Mouse (Mus musculus) liver, embryonic 15.5 days (tissue): Measurements from ENCODE around the gene Ryr3. TPM values are rescaled to one million over a fixed set of nuclear protein-coding genes. Genes with fewer than 3 reads are reported as not detected.

Experiments
- ATAC-seq: fragments of 200-750 bp; cut with Nextera tagmentation; 2 replicates; pipeline ENCODE4 v1.8.0; 2017; ENCODE audit warnings: moderate number of reproducible peaks, mild to moderate bottlenecking, moderate library complexity; ENCODE audit not compliant: insufficient read depth
- H3K27ac ChIP-seq: fragments of 300-500 bp; sonication (generic); replicated peaks from 2 replicates; pipeline ENCODE4 v1.5.1; 2015; ENCODE audit warnings: mild to moderate bottlenecking, inconsistent platforms
- H3K27me3 ChIP-seq: fragments of 300-500 bp; sonication (generic); 2 replicates; pipeline ENCODE4 v1.6.1; 2015; ENCODE audit warnings: mild to moderate bottlenecking, inconsistent platforms
- H3K36me3 ChIP-seq: fragments of 300-500 bp; sonication (generic); replicated peaks from 2 replicates; pipeline ENCODE4 v1.6.1; 2015; ENCODE audit warnings: moderate library complexity, mild to moderate bottlenecking, inconsistent platforms
- H3K4me1 ChIP-seq: fragments of 300-500 bp; sonication (generic); replicated peaks from 2 replicates; pipeline ENCODE4 v1.6.1; 2015; ENCODE audit warnings: inconsistent platforms
- H3K4me2 ChIP-seq: fragments of 300-500 bp; sonication (generic); 2 replicates; pipeline ENCODE4 v1.6.1; 2015; ENCODE audit warnings: moderate library complexity, mild to moderate bottlenecking, inconsistent platforms
- H3K4me3 ChIP-seq: fragments of 300-500 bp; sonication (generic); replicated peaks from 2 replicates; pipeline ENCODE4 v1.5.1; 2015; ENCODE audit warnings: mild to moderate bottlenecking, inconsistent platforms
- H3K9ac ChIP-seq: fragments of 300-500 bp; sonication (generic); 2 replicates; pipeline ENCODE4 v1.6.1; 2015; ENCODE audit warnings: moderate library complexity, mild to moderate bottlenecking, inconsistent platforms
- H3K9me3 ChIP-seq: fragments of 300-500 bp; sonication (generic); replicated peaks from 2 replicates; pipeline ENCODE4 v1.6.1; 2016; ENCODE audit warnings: inconsistent platforms
- WGBS: fragments of 180-500 bp; shearing (Covaris S2); methylation state at CpG from one replicate; pipeline ENCODE4 v1.1.7; 2015; ENCODE audit warnings: mixed read lengths; ENCODE audit not compliant: insufficient replicate concordance; 5-methylcytosine and 5-hydroxymethylcytosine counted together
- polyA plus RNA-seq: library from polyadenylated mRNA; unstranded; fragments of >200 nt; fragmentation: Nextera tagmentation; extraction: Ambion mirVana; gene quantifications from 2 replicates; pipeline ENCODE4 v1.2.1, GENCODE M21; 2015

Ryr3 gene
- polyA plus RNA-seq, 1 experiment from 2014 or later = 0.08 TPM

DNA sequence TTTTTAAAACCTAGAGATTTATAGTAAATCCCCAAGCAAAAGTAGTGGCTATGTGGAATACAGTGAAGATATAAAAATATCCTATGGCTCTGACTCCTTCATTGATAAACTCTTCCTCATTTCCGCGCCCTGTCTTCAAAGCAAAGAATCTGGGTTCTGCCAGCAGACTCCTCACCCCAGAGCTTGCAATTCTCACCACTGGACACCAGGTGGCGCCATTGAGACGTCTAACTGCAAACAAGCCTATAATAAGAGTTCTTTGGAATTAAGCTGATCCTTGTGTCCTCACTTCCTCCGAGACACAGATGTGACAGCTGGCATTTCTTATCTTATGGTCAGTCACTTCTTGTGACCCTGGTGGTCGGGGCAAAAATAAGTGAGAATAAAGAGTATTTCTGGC lies 442.1 kb downstream of the Ryr3 start:
- H3K4me3 ChIP-seq = no peak overlapping the region
- H3K36me3 ChIP-seq = no peaks in the 10 kb centered on the region
- H3K9ac ChIP-seq = no peak overlapping the region
- no peaks in the 10 kb centered on the region for H3K4me1 ChIP-seq
- H3K9me3 ChIP-seq = no peaks in the 10 kb centered on the region
- H3K27me3 ChIP-seq = no peaks in the 10 kb centered on the region
- 14% methylated on average over 6 of the region's 6 CpGs for WGBS
- no peak overlapping the region for H3K27ac ChIP-seq
- no peak overlapping the region for H3K4me2 ChIP-seq
- ATAC-seq = no peak

DNA sequence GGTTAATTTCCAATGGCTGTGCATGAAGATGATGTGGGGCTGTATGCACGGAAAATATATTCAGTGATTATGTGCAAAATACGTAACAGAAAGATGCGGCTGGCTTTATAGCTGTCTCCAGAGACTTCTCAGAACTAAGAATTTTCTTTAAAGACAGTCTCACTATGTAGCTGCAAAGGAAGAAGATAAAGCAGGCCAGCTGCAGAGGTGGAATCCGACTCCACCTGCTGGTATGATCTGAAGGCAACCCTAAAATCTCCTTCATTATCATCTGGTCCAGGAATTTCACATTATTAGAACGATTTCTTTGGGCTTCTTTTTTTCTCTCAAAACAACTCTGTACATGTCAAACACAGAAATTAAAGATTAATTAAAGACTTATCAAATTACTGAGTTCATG lies 449.2 kb downstream of the Ryr3 start:
- no peaks in the 10 kb centered on the region for H3K36me3 ChIP-seq
- 61% methylated on average over 5 of the region's 5 CpGs for whole genome bisulfite sequencing
- no peak overlapping the region for H3K4me2 ChIP-seq
- no peak overlapping the region for H3K4me3 ChIP-seq
- no peaks in the 10 kb centered on the region for H3K27me3 ChIP-seq
- no peak overlapping the region for H3K27ac ChIP-seq
- H3K9me3 ChIP-seq = no peaks in the 10 kb centered on the region
- ATAC-seq = no peak
- H3K4me1 ChIP-seq = no peaks in the 10 kb centered on the region
- no peak overlapping the region for H3K9ac ChIP-seq

DNA sequence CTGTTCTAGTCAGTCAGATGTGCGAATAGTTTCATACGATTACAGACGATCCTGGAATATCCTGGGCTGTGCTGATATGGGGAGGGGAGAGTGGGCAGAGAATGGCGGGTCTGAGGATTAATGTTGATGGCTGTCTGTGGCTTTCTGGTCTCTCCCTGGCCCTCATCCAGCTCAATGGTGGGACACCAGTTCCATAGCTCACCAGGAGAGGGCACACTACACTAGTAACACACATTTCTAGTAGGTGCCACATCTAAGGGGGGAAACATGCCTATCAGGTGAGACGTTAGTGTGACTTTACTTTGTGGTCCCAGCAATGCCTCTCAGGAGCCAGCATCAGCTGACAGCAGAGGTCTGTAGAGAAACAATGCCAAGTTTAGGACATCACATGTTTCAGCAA lies 451.9 kb downstream of the Ryr3 start:
- Histone ChIP-seq H3K4me3 (no peak overlapping the region), H3K27ac (no peak overlapping the region), H3K4me1 (no peaks in the 10 kb centered on the region), H3K9me3 (no peaks in the 10 kb centered on the region), H3K36me3 (no peaks in the 10 kb centered on the region), H3K9ac (no peak overlapping the region), H3K4me2 (no peak overlapping the region), H3K27me3 (no peaks in the 10 kb centered on the region)
- ATAC-seq = no peak
- 28% methylated on average over 5 of the region's 5 CpGs for WGBS

DNA sequence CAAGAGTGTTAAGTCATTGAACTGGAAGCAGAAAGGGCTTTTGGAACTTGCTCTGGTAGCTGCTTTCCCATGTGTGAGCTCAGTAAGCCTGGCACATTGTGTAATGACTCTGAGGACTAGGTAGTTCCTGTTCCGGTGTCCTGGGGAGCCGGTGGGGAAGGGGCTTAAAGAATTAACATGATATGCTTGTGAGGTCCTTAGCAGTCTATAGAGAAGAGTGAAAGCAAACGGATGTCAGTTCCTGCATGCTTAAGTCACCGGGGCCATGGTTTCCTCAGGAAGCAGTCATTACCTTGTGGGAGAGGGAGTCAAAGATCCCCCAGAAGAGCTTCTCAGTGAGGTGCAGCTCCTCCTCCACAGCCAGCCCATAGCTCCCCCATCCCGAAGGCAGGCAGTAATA lies 452.6 kb downstream of the Ryr3 start:
- H3K4me2 ChIP-seq = no peak overlapping the region
- no peak overlapping the region for H3K27ac ChIP-seq
- no peaks in the 10 kb centered on the region for H3K27me3 ChIP-seq
- H3K4me3 ChIP-seq = no peak overlapping the region
- no peaks in the 10 kb centered on the region for H3K4me1 ChIP-seq
- H3K9ac ChIP-seq = no peak overlapping the region
- no peaks in the 10 kb centered on the region for H3K9me3 ChIP-seq
- ATAC-seq = no peak
- 13% methylated on average over 5 of the region's 5 CpGs for WGBS
- no peaks in the 10 kb centered on the region for H3K36me3 ChIP-seq

DNA sequence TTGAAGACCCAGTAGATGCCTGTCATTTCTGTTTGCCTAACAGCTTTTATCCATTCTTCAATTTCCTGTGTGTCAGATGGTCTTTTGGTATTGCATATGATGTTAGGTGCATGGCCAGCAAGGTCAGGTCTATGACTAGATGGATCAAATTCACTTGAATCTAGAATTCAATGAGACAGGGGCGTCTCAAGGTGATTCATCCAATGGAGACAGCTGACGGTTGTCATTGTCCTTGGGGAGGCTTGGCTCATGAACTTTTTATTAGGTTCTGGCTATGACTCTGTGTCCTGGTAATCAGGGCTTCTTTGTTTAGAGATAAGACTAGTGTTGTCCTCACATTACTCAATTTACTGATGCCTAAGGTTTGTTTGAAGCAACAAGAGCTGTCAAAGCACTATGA lies 454.9 kb downstream of the Ryr3 start:
- Histone ChIP-seq H3K4me1 (no peaks in the 10 kb centered on the region), H3K36me3 (no peaks in the 10 kb centered on the region), H3K27ac (no peak overlapping the region), H3K4me3 (no peak overlapping the region), H3K9me3 (no peaks in the 10 kb centered on the region), H3K4me2 (no peak overlapping the region), H3K27me3 (no peaks in the 10 kb centered on the region), H3K9ac (no peak overlapping the region)
- no peak for ATAC-seq
- WGBS = 65% methylated on average over 2 of the region's 2 CpGs

DNA sequence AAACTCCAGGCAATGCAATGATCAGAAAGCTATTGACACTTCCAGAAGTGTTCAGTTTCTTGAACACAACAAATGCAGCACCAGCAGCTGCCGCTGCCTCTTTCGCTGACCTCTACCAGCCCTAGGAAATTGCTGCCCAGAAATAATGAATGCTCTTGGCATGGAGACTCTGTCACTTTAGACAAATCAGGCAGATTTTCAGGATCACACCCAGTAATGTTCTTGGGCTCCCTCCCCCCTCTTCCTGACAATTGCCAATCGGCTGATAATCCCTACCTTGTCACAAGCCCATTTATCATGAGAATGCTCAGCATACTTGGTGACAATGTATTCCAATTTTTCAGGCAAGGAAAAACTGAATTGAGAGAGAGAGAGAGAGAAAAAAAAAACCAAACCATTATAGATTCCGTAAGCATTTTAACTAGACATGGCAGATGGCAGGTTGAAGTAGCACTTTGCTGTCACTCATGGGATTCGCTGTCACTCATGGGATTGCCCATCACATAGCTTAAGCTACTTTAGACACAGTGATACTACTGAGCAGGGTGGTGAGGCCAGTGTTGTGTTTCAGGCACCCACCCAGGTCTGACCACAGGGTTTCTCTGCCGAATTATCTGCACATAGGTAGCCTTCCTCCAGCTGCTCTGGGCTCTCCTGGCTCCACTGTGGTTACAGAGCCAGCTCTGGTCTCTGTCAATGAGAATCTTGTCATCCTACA lies 455.5 kb downstream of the Ryr3 start:
- H3K9ac ChIP-seq = no peak overlapping the region
- WGBS = 65% methylated on average over 6 of the region's 6 CpGs
- H3K9me3 ChIP-seq = no peaks in the 10 kb centered on the region
- H3K4me2 ChIP-seq = no peak overlapping the region
- no peaks in the 10 kb centered on the region for H3K27me3 ChIP-seq
- no peak for ATAC-seq
- no peaks in the 10 kb centered on the region for H3K4me1 ChIP-seq
- no peak overlapping the region for H3K4me3 ChIP-seq
- H3K36me3 ChIP-seq = no peaks in the 10 kb centered on the region
- H3K27ac ChIP-seq = no peak overlapping the region

DNA sequence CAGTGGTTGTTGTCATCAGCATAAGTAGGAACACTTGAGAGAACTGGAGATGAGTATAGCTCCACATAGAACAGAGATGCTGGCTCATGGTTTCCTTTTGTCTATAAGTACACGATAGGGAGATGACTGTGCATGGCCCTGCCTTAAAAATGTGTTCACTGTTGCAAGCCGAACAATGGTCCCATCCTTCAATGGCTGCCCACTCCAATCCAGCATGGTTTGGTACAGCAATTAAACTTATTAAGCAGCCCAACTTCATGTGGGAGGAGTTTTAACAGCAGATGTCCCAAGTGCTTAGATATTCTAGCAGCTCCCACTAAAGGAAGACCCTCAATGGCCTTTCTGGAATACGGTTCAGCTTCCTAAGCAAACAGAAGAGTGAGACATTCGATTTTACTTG lies 456.2 kb downstream of the Ryr3 start:
- 52% methylated on average over 4 of the region's 4 CpGs for WGBS

DNA sequence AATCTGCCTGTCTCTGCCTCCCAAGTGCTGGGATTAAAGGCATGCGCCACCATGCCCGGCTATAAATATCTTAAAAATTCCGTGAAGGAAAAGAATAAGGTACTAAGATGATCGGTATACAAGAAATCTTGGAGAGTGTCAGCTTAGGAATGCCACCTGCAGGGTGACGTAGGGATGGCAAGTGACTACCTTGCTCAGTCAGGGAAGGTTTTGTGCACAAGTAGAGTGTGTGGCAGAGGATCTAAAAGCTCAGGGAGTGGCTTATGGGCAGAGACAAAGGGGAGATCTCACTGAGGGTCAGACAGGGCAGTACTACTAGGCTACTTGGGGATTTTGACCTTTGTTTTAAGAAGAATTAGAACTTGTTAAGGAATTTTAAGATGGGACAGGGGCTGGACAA lies 457.2 kb downstream of the Ryr3 start:
- no peak overlapping the region for H3K9ac ChIP-seq
- no peaks in the 10 kb centered on the region for H3K36me3 ChIP-seq
- no peak for ATAC-seq
- H3K27me3 ChIP-seq = no peaks in the 10 kb centered on the region
- 50% methylated on average over 5 of the region's 5 CpGs for WGBS
- no peak overlapping the region for H3K4me3 ChIP-seq
- no peaks in the 10 kb centered on the region for H3K4me1 ChIP-seq
- no peak overlapping the region for H3K4me2 ChIP-seq
- H3K9me3 ChIP-seq = no peaks in the 10 kb centered on the region
- no peak overlapping the region for H3K27ac ChIP-seq

More for the DNA sequence above, 456.2 kb downstream of the Ryr3 start:
- Histone ChIP-seq H3K9me3 (no peaks in the 10 kb centered on the region), H3K27ac (no peak overlapping the region), H3K4me3 (no peak overlapping the region), H3K27me3 (no peaks in the 10 kb centered on the region), H3K4me2 (no peak overlapping the region), H3K9ac (no peak overlapping the region), H3K4me1 (no peaks in the 10 kb centered on the region), H3K36me3 (no peaks in the 10 kb centered on the region)
- ATAC-seq = no peak

DNA sequence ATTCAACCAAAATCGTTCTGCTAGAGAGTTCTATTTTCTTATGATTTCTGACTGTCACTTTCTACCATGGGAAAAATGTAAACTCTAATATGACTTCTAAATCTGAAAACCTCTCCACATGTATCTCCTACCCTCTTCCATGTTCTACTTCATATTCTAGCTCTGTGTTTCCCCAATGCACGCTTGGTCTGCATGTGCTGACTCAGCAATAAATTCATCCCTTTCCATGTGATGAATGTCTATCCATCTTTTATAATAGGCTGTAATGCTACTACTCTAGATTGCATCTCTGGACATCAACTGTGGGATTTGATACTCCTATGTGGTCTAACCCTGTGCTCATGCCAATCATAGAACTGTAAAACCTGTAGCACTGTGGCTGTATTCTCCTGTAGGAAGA lies 458.2 kb downstream of the Ryr3 start:
- Histone ChIP-seq H3K9me3 (no peaks in the 10 kb centered on the region), H3K9ac (no peak overlapping the region), H3K4me2 (no peak overlapping the region), H3K27ac (no peak overlapping the region), H3K36me3 (no peaks in the 10 kb centered on the region), H3K27me3 (no peaks in the 10 kb centered on the region), H3K4me3 (no peak overlapping the region), H3K4me1 (no peaks in the 10 kb centered on the region)
- 61% methylated on average over 2 of the region's 2 CpGs for WGBS
- ATAC-seq = no peak

DNA sequence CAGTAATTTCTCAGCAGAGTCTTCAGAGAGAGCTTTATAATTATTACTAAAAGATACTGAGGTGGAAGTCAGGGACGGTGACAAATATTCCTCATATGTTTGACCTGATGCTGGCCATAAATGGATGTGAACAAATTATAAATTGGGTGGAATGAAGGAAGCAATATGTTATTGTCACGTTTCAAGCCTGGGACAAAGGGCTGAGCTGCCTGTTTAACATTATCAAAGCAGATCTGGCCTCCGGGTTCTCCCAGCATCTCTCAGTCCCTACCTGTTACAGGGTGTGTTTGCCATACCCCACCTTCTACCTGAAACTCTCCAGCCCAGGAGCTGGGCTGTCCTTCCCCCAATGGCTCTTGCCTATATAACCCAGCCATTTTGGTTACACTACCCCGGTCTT lies 463.6 kb downstream of the Ryr3 start:
- Histone ChIP-seq H3K4me3 (no peak overlapping the region), H3K27ac (no peak overlapping the region), H3K36me3 (no peaks in the 10 kb centered on the region), H3K4me2 (no peak overlapping the region), H3K27me3 (no peaks in the 10 kb centered on the region), H3K9ac (no peak overlapping the region), H3K4me1 (no peaks in the 10 kb centered on the region), H3K9me3 (no peaks in the 10 kb centered on the region)
- WGBS = 56% methylated on average over 4 of the region's 4 CpGs
- no peak for ATAC-seq

DNA sequence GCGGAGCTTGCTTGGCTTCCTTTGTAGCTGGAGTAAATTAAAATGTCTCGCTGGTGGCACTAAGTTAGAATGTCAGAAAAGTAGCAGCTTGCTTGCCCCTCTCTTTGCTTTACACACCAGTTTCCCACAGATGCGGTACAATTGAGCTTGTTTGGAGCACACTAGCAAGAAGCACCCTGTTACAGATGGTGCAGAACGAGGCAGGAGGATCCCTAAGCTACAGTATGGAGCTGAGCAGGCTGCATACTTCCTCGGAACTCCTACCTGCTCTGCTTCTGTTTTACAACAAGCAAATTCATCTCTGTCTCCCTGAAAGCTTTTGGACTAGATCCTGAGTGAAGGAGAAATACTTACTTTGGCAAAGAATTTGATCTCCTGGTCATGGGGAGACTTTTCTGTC lies 465.5 kb downstream of the Ryr3 start:
- no peak for ATAC-seq
- H3K36me3 ChIP-seq = no peaks in the 10 kb centered on the region
- no peak overlapping the region for H3K9ac ChIP-seq
- H3K4me2 ChIP-seq = no peak overlapping the region
- WGBS = 55% methylated on average over 5 of the region's 5 CpGs
- no peaks in the 10 kb centered on the region for H3K4me1 ChIP-seq
- no peaks in the 10 kb centered on the region for H3K27me3 ChIP-seq
- H3K27ac ChIP-seq = no peak overlapping the region
- H3K4me3 ChIP-seq = no peak overlapping the region
- H3K9me3 ChIP-seq = no peaks in the 10 kb centered on the region

DNA sequence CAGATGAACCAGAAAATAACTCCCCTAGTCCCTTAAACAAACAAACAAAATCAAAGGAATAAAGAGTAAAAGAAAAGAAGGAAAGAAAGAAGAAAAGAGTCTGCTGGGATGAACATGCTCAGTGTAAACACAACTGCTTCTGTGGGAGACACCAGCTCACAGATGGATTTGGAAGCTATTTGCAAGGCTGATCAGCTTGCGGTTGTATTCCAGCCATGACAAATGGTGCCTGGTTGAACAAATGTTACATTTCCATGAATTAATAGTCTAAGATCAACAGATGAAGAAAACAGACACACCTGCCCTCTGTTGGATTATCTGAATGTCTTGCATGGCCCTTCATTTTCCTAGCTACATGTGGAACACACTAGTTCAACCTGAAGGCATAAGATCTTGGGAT lies 468.4 kb downstream of the Ryr3 start:
- H3K4me2 ChIP-seq = no peak overlapping the region
- H3K27me3 ChIP-seq = no peaks in the 10 kb centered on the region
- WGBS = 74% methylated on average over 1 of the region's 1 CpGs
- H3K4me1 ChIP-seq = no peaks in the 10 kb centered on the region
- no peaks in the 10 kb centered on the region for H3K9me3 ChIP-seq
- no peaks in the 10 kb centered on the region for H3K36me3 ChIP-seq
- H3K4me3 ChIP-seq = no peak overlapping the region
- no peak overlapping the region for H3K27ac ChIP-seq
- no peak for ATAC-seq
- no peak overlapping the region for H3K9ac ChIP-seq
